In genomic region chr14:35113276-35113645, GRCm38 (mm10) we compare ENCODE assay signal across 20 mouse cellular contexts.
DNase-seq lines count a peak whose midpoint lies in the region; ATAC-seq and TF ChIP-seq lines count a peak whose summit lies in the region.
"Had no signal": no experiment of that assay in that cellular context is flagged by ENCODE, and none has a peak within 500 bp of the region (broad histone marks: within the 10 kb centered on the region; RNA-seq: fewer than 3 reads in every experiment).

No protein-coding gene starts in this region.

- no peaks in the 10 kb centered on the region for H3K9me3 ChIP-seq in forebrain, embryonic 12.5 days
- H3K9me3 ChIP-seq in forebrain, embryonic 10.5 days: no peaks in the 10 kb centered on the region
- no peaks in the 10 kb centered on the region for H3K9me3 ChIP-seq in forebrain, embryonic 13.5 days (replicated peaks)
- H3K9me3 ChIP-seq in forebrain, embryonic 16.5 days (ENCODE audit: control insufficient read depth, low read length): no peaks in the 10 kb centered on the region
- H3K9me3 ChIP-seq: embryonic facial prominence, embryonic 15.5 days; heart, embryonic 13.5 days had no signal

- H3K27me3 ChIP-seq in forebrain, embryonic 12.5 days: peaks cover 41% of the 10 kb centered on the region
- peaks cover 61% of the 10 kb centered on the region for H3K27me3 ChIP-seq in forebrain, embryonic 10.5 days (ENCODE audit: poor library complexity, severe bottlenecking)
- peaks cover 47% of the 10 kb centered on the region for H3K27me3 ChIP-seq in forebrain, embryonic 13.5 days
- H3K27me3 ChIP-seq in forebrain, embryonic 16.5 days (replicated peaks; ENCODE audit: control insufficient read depth, insufficient read depth, low read length): 0 out of 2 replicates have a peak, but pooled peaks cover 4% of the 10 kb centered on the region
- H3K27me3 ChIP-seq: embryonic facial prominence, embryonic 15.5 days had no signal

- H3K4me2 ChIP-seq in forebrain, embryonic 12.5 days: no peak overlapping the region
- no peak overlapping the region for H3K4me2 ChIP-seq in forebrain, embryonic 13.5 days
- no peak overlapping the region for H3K4me2 ChIP-seq in forebrain, embryonic 16.5 days (ENCODE audit: low read length)
- H3K4me2 ChIP-seq: embryonic facial prominence, embryonic 15.5 days; heart, embryonic 13.5 days had no signal

- no peak overlapping the region for H3K9ac ChIP-seq in forebrain, embryonic 12.5 days
- H3K9ac ChIP-seq in forebrain, embryonic 13.5 days: no peak overlapping the region
- no peak overlapping the region for H3K9ac ChIP-seq in forebrain, embryonic 16.5 days (replicated peaks; ENCODE audit: low read depth, low read length)
- H3K9ac ChIP-seq: embryonic facial prominence, embryonic 15.5 days; heart, embryonic 13.5 days had no signal

- H3K4me1 ChIP-seq in forebrain, embryonic 12.5 days: peaks cover 9% of the 10 kb centered on the region
- peaks cover 23% of the 10 kb centered on the region for H3K4me1 ChIP-seq in forebrain, embryonic 10.5 days
- H3K4me1 ChIP-seq in forebrain, embryonic 13.5 days: peaks cover 29% of the 10 kb centered on the region
- peaks cover 10% of the 10 kb centered on the region for H3K4me1 ChIP-seq in forebrain, embryonic 16.5 days (replicated peaks; ENCODE audit: control insufficient read depth, insufficient read depth, low read length)
- H3K4me1 ChIP-seq: embryonic facial prominence, embryonic 15.5 days had no signal

- H3K27ac ChIP-seq in forebrain, embryonic 12.5 days: no peak overlapping the region
- no peak overlapping the region for H3K27ac ChIP-seq in forebrain, embryonic 10.5 days
- 0 out of 2 replicates have a peak overlapping the region, but pooled peaks have one; percentile 55 for H3K27ac ChIP-seq in layer of hippocampus, adult 2 months
- no peak overlapping the region for H3K27ac ChIP-seq in forebrain, embryonic 13.5 days
- H3K27ac ChIP-seq in forebrain, embryonic 16.5 days (ENCODE audit: low read length): no peak overlapping the region
- H3K27ac ChIP-seq: embryonic facial prominence, embryonic 15.5 days; heart, embryonic 13.5 days had no signal

- ATAC-seq in forebrain, embryonic 12.5 days (ENCODE audit: low FRiP score): peak; percentile 64; the same call in 1 of the 2 replicates
- ATAC-seq in forebrain, embryonic 13.5 days: peak; percentile 69
- peak; percentile 51 for ATAC-seq in forebrain, embryonic 16.5 days
- ATAC-seq: activated CD4-positive, CD25-positive, alpha-beta regulatory T cell, adult 4 months; inflammation-experienced regulatory T-cells, adult 6 months; intestine, postnatal 0 days; Patski had no signal

- no peaks in the 10 kb centered on the region for H3K36me3 ChIP-seq in forebrain, embryonic 12.5 days (replicated peaks)
- H3K36me3 ChIP-seq in forebrain, embryonic 10.5 days (replicated peaks): no peaks in the 10 kb centered on the region
- H3K36me3 ChIP-seq in forebrain, embryonic 13.5 days (ENCODE audit: poor library complexity, severe bottlenecking): no peaks in the 10 kb centered on the region
- no peaks in the 10 kb centered on the region for H3K36me3 ChIP-seq in forebrain, embryonic 16.5 days (ENCODE audit: control insufficient read depth, insufficient read depth)
- H3K36me3 ChIP-seq: embryonic facial prominence, embryonic 15.5 days; heart, embryonic 13.5 days had no signal

- no peak overlapping the region for H3K4me3 ChIP-seq in forebrain, embryonic 12.5 days (replicated peaks)
- H3K4me3 ChIP-seq in forebrain, embryonic 10.5 days: no peak overlapping the region
- H3K4me3 ChIP-seq in layer of hippocampus, adult 2 months: no peak overlapping the region
- no peak overlapping the region for H3K4me3 ChIP-seq in forebrain, embryonic 13.5 days
- H3K4me3 ChIP-seq in forebrain, embryonic 16.5 days (replicated peaks; ENCODE audit: low read length): no peak overlapping the region
- H3K4me3 ChIP-seq: embryonic facial prominence, embryonic 15.5 days; erythroblast, embryonic 14.5 days; heart, embryonic 13.5 days had no signal

- DNase-seq in forebrain, embryonic 10.5 days (ENCODE audit: extremely low spot score, low spot score): no peak
- DNase-seq in layer of hippocampus, adult 2 months (ENCODE audit: low spot score in 2 of 2): no peak
- no peak for DNase-seq in layer of hippocampus, adult 11-12 months (ENCODE audit: low spot score)
- DNase-seq in frontal cortex, adult 2 months (ENCODE audit: extremely low spot score in 1 of 2, low spot score in 1 of 2): no peak
- DNase-seq in Muller cell, postnatal 12 days (ENCODE audit: inconsistent ontology term): no peak
- DNase-seq: adrenal gland, postnatal 25 days; cerebellum, adult 2 months; gastrocnemius, postnatal 36 days; heart, postnatal 4 days; kidney, adult 8-10 months had no signal

- WGBS in forebrain, embryonic 12.5 days: 34% methylated on average over 2 of the region's 2 CpGs
- 40% methylated on average over 2 of the region's 2 CpGs for WGBS in forebrain, embryonic 10.5 days
- WGBS in forebrain, embryonic 13.5 days: 25% methylated on average over 2 of the region's 2 CpGs
- WGBS in forebrain, embryonic 16.5 days: 22% methylated on average over 2 of the region's 2 CpGs

- TF ChIP-seq CTCF in layer of hippocampus, adult 2 months (conservative IDR thresholded peaks at IDR 0.05): no peak
